Mouse (Mus musculus): ENCODE results near the gene Zbtb38.

Gene Zbtb38

GRCm38 (mm10) chr9:96636423-96637156, 116.0 kb downstream of the Zbtb38 start:
- DNase-seq, result no peak

- DNase-seq, result no peak
Observed at GRCm38 (mm10) chr9:96635899-96636298, 116.7 kb downstream of the Zbtb38 start.

- no peak for DNase-seq
Observed at GRCm38 (mm10) chr9:96635176-96635575, 117.5 kb downstream of the Zbtb38 start.

GRCm38 (mm10) chr9:96633771-96634170, 118.9 kb downstream of the Zbtb38 start:
- peak; percentile 27 to 39 for DNase-seq
